Mouse (Mus musculus): ENCODE measurements around the gene Trim23. TPM values are rescaled to one million over a fixed set of nuclear protein-coding genes. Genes with fewer than 3 reads are reported as not detected.
"Not testable (repeated sequence)": the region's sequence is repeated elsewhere in the genome, so short reads cannot be mapped to it uniquely, and the experiment has no call there.

Gene Trim23
- polyA plus RNA-seq, 1 experiment from 2014 or later = 35.0 TPM

GRCm38 (mm10) chr13:104171711-104172110 is 6.9 kb upstream of the Trim23 start:
- 91% methylated on average over 5 of the region's 5 CpGs for WGBS
- peaks cover 3% of the 10 kb centered on the region for H3K9me3 ChIP-seq (ENCODE audit: control insufficient read depth, low read length)
- peaks cover 10% of the 10 kb centered on the region for H3K36me3 ChIP-seq (ENCODE audit: control insufficient read depth, insufficient read depth, low read length)
- no peak for ATAC-seq
- no peaks in the 10 kb centered on the region for H3K27me3 ChIP-seq (replicated peaks; ENCODE audit: control insufficient read depth, insufficient read depth, low read length)
- no peak overlapping the region for H3K27ac ChIP-seq (ENCODE audit: low read depth, low read length)
- no peak overlapping the region for H3K4me2 ChIP-seq (ENCODE audit: low read length)
- peaks cover 3% of the 10 kb centered on the region; the same call in 1 of the 2 replicates for H3K4me1 ChIP-seq (ENCODE audit: control insufficient read depth, insufficient read depth, low read depth, low read length)
- H3K9ac ChIP-seq (ENCODE audit: low read depth, low read length) = no peak overlapping the region
- H3K4me3 ChIP-seq (ENCODE audit: low read length) = no peak overlapping the region

- Histone ChIP-seq H3K4me2 (ENCODE audit: low read length) (no peak overlapping the region), H3K27me3 (replicated peaks; ENCODE audit: control insufficient read depth, insufficient read depth, low read length) (no peaks in the 10 kb centered on the region), H3K36me3 (ENCODE audit: control insufficient read depth, insufficient read depth, low read length) (peaks cover 10% of the 10 kb centered on the region), H3K4me3 (ENCODE audit: low read length) (no peak overlapping the region), H3K9ac (ENCODE audit: low read depth, low read length) (no peak overlapping the region), H3K9me3 (ENCODE audit: control insufficient read depth, low read length) (peaks cover 3% of the 10 kb centered on the region), H3K27ac (ENCODE audit: low read depth, low read length) (no peak overlapping the region), H3K4me1 (ENCODE audit: control insufficient read depth, insufficient read depth, low read depth, low read length) (peaks cover 8% of the 10 kb centered on the region)
- ATAC-seq = no peak
These were observed 6.1 kb upstream of the Trim23 start for GRCm38 (mm10) chr13:104172498-104172897.

GRCm38 (mm10) chr13:104176874-104177273 is 1.7 kb upstream of the Trim23 start:
- ATAC-seq = no peak
- Histone ChIP-seq H3K4me2 (ENCODE audit: low read length) (peak overlapping the region; percentile 54), H3K9me3 (ENCODE audit: control insufficient read depth, low read length) (no peaks in the 10 kb centered on the region), H3K9ac (ENCODE audit: low read depth, low read length) (no peak overlapping the region), H3K27ac (ENCODE audit: low read depth, low read length) (no peak overlapping the region), H3K36me3 (ENCODE audit: control insufficient read depth, insufficient read depth, low read length) (no peaks in the 10 kb centered on the region), H3K4me3 (ENCODE audit: low read length) (peak overlapping the region; percentile 28; the same call in 1 of the 2 replicates), H3K27me3 (replicated peaks; ENCODE audit: control insufficient read depth, insufficient read depth, low read length) (no peaks in the 10 kb centered on the region), H3K4me1 (ENCODE audit: control insufficient read depth, insufficient read depth, low read depth, low read length) (peaks cover 13% of the 10 kb centered on the region)
- 81% methylated on average over 3 of the region's 3 CpGs for WGBS

- Histone ChIP-seq H3K4me1 (ENCODE audit: control insufficient read depth, insufficient read depth, low read depth, low read length) (peaks cover 13% of the 10 kb centered on the region), H3K27me3 (replicated peaks; ENCODE audit: control insufficient read depth, insufficient read depth, low read length) (no peaks in the 10 kb centered on the region), H3K9ac (ENCODE audit: low read depth, low read length) (peak within 1 kb of the TSS; percentile 97), H3K9me3 (ENCODE audit: control insufficient read depth, low read length) (no peaks in the 10 kb centered on the region), H3K4me3 (ENCODE audit: low read length) (peak within 1 kb of the TSS; percentile 82), H3K4me2 (ENCODE audit: low read length) (peak within 1 kb of the TSS; percentile 75), H3K36me3 (ENCODE audit: control insufficient read depth, insufficient read depth, low read length) (no peaks in the 10 kb centered on the region), H3K27ac (ENCODE audit: low read depth, low read length) (peak within 1 kb of the TSS; percentile 85)
- under 1% methylated on average over 32 of the region's 32 CpGs for WGBS
- peak; percentile 95 for ATAC-seq
These were observed 574 bp upstream of the Trim23 start, which contains the start of gene Trappc13 for GRCm38 (mm10) chr13:104177796-104178649. Trappc13 (minus strand) TSS chr13:104178469.

- WGBS = 25% methylated on average over 13 of the region's 13 CpGs
- Histone ChIP-seq H3K4me1 (ENCODE audit: control insufficient read depth, insufficient read depth, low read depth, low read length) (peaks cover 13% of the 10 kb centered on the region), H3K27ac (ENCODE audit: low read depth, low read length) (peak overlapping the region; percentile 85), H3K9me3 (ENCODE audit: control insufficient read depth, low read length) (no peaks in the 10 kb centered on the region), H3K27me3 (replicated peaks; ENCODE audit: control insufficient read depth, insufficient read depth, low read length) (no peaks in the 10 kb centered on the region), H3K4me3 (ENCODE audit: low read length) (peak overlapping the region; percentile 82), H3K9ac (ENCODE audit: low read depth, low read length) (peak overlapping the region; percentile 97), H3K36me3 (ENCODE audit: control insufficient read depth, insufficient read depth, low read length) (no peaks in the 10 kb centered on the region), H3K4me2 (ENCODE audit: low read length) (peak overlapping the region; percentile 75)
- no peak for ATAC-seq
These were observed 735 bp downstream of the Trim23 start for GRCm38 (mm10) chr13:104179176-104179888.

- Histone ChIP-seq H3K27me3 (replicated peaks; ENCODE audit: control insufficient read depth, insufficient read depth, low read length) (no peaks in the 10 kb centered on the region), H3K4me3 (ENCODE audit: low read length) (no peak overlapping the region), H3K4me2 (ENCODE audit: low read length) (no peak overlapping the region), H3K4me1 (ENCODE audit: control insufficient read depth, insufficient read depth, low read depth, low read length) (no peaks in the 10 kb centered on the region), H3K36me3 (ENCODE audit: control insufficient read depth, insufficient read depth, low read length) (peaks cover 13% of the 10 kb centered on the region), H3K9ac (ENCODE audit: low read depth, low read length) (no peak overlapping the region), H3K9me3 (ENCODE audit: control insufficient read depth, low read length) (no peaks in the 10 kb centered on the region), H3K27ac (ENCODE audit: low read depth, low read length) (no peak overlapping the region)
- no peak for ATAC-seq
- 96% methylated on average over 4 of the region's 4 CpGs for WGBS
These were observed 8.8 kb downstream of the Trim23 start for GRCm38 (mm10) chr13:104187357-104187756.

GRCm38 (mm10) chr13:104195891-104196290 is 17.3 kb downstream of the Trim23 start:
- H3K4me2 ChIP-seq (ENCODE audit: low read length); H3K9me3 ChIP-seq (ENCODE audit: control insufficient read depth, low read length); H3K27ac ChIP-seq (ENCODE audit: low read depth, low read length); H3K4me3 ChIP-seq (ENCODE audit: low read length); H3K27me3 ChIP-seq (replicated peaks; ENCODE audit: control insufficient read depth, insufficient read depth, low read length); ATAC-seq; H3K4me1 ChIP-seq (ENCODE audit: control insufficient read depth, insufficient read depth, low read depth, low read length); H3K9ac ChIP-seq (ENCODE audit: low read depth, low read length): not testable (repeated sequence)
- H3K36me3 ChIP-seq (ENCODE audit: control insufficient read depth, insufficient read depth, low read length) = peaks cover 10% of the 10 kb centered on the region

GRCm38 (mm10) chr13:104204313-104204712 is 25.7 kb downstream of the Trim23 start:
- 59% methylated on average over 1 of the region's 1 CpGs for WGBS
- Histone ChIP-seq H3K4me2 (ENCODE audit: low read length) (no peak overlapping the region), H3K27ac (ENCODE audit: low read depth, low read length) (no peak overlapping the region), H3K9me3 (ENCODE audit: control insufficient read depth, low read length) (no peaks in the 10 kb centered on the region), H3K4me1 (ENCODE audit: control insufficient read depth, insufficient read depth, low read depth, low read length) (no peaks in the 10 kb centered on the region), H3K27me3 (replicated peaks; ENCODE audit: control insufficient read depth, insufficient read depth, low read length) (no peaks in the 10 kb centered on the region), H3K4me3 (ENCODE audit: low read length) (no peak overlapping the region), H3K9ac (ENCODE audit: low read depth, low read length) (no peak overlapping the region), H3K36me3 (ENCODE audit: control insufficient read depth, insufficient read depth, low read length) (peaks cover 5% of the 10 kb centered on the region; the same call in 1 of the 2 replicates)
- ATAC-seq = no peak

GRCm38 (mm10) chr13:104227478-104227877 is 48.9 kb downstream of the Trim23 start:
- Histone ChIP-seq H3K27ac (ENCODE audit: low read depth, low read length) (no peak overlapping the region), H3K27me3 (replicated peaks; ENCODE audit: control insufficient read depth, insufficient read depth, low read length) (no peaks in the 10 kb centered on the region), H3K4me1 (ENCODE audit: control insufficient read depth, insufficient read depth, low read depth, low read length) (peaks cover 12% of the 10 kb centered on the region), H3K9ac (ENCODE audit: low read depth, low read length) (no peak overlapping the region), H3K36me3 (ENCODE audit: control insufficient read depth, insufficient read depth, low read length) (no peaks in the 10 kb centered on the region), H3K4me3 (ENCODE audit: low read length) (peak overlapping the region; percentile 63), H3K4me2 (ENCODE audit: low read length) (peak overlapping the region; percentile 76), H3K9me3 (ENCODE audit: control insufficient read depth, low read length) (no peaks in the 10 kb centered on the region)
- WGBS = 72% methylated on average over 3 of the region's 3 CpGs
- no peak for ATAC-seq

Data from hindbrain, embryonic 16.5 days (tissue).